Mouse (Mus musculus): ENCODE measurements around the gene Lifr. TPM values are rescaled to one million over a fixed set of nuclear protein-coding genes. Genes with fewer than 3 reads are reported as not detected.

Lifr gene
- polyA plus RNA-seq, 1 experiment from 2014 or later: 24.9 TPM

- WGBS (ENCODE audit: insufficient replicate concordance): 66% methylated on average over 9 of the region's 9 CpGs
- Histone ChIP-seq H3K4me2 (no peak overlapping the region), H3K9ac (no peak overlapping the region), H3K27me3 (replicated peaks) (0 out of 2 replicates have a peak, but pooled peaks cover 4% of the 10 kb centered on the region), H3K36me3 (no peaks in the 10 kb centered on the region), H3K9me3 (replicated peaks) (no peaks in the 10 kb centered on the region), H3K4me1 (no peaks in the 10 kb centered on the region), H3K27ac (no peak overlapping the region), H3K4me3 (no peak overlapping the region)
- no peak for ATAC-seq
These were observed 26.7 kb upstream of the Lifr start for GRCm38 (mm10) chr15:7063521-7064240.

- no peak overlapping the region for H3K27ac ChIP-seq
- H3K4me1 ChIP-seq: no peaks in the 10 kb centered on the region
- no peak overlapping the region for H3K4me2 ChIP-seq
- ATAC-seq: no peak
- H3K4me3 ChIP-seq: no peak overlapping the region
- H3K36me3 ChIP-seq: no peaks in the 10 kb centered on the region
- H3K9me3 ChIP-seq (replicated peaks): no peaks in the 10 kb centered on the region
- H3K27me3 ChIP-seq (replicated peaks): 0 out of 2 replicates have a peak, but pooled peaks cover 4% of the 10 kb centered on the region
- H3K9ac ChIP-seq: no peak overlapping the region
- WGBS (ENCODE audit: insufficient replicate concordance): 66% methylated on average over 14 of the region's 14 CpGs
These were observed 25.4 kb upstream of the Lifr start for GRCm38 (mm10) chr15:7064992-7065523.

- no peak for ATAC-seq
- no peak overlapping the region for H3K27ac ChIP-seq
- no peaks in the 10 kb centered on the region for H3K4me1 ChIP-seq
- H3K9me3 ChIP-seq (replicated peaks): no peaks in the 10 kb centered on the region
- no peak overlapping the region for H3K9ac ChIP-seq
- H3K4me3 ChIP-seq: no peak overlapping the region
- no peak overlapping the region for H3K4me2 ChIP-seq
- no peaks in the 10 kb centered on the region for H3K36me3 ChIP-seq
- 0 out of 2 replicates have a peak, but pooled peaks cover 4% of the 10 kb centered on the region for H3K27me3 ChIP-seq (replicated peaks)
- 65% methylated on average over 5 of the region's 5 CpGs for WGBS (ENCODE audit: insufficient replicate concordance)
These were observed 24.8 kb upstream of the Lifr start for GRCm38 (mm10) chr15:7065624-7066023.

GRCm38 (mm10) chr15:7066752-7067151 lies 23.7 kb upstream of the Lifr start:
- 66% methylated on average over 3 of the region's 3 CpGs for WGBS (ENCODE audit: insufficient replicate concordance)
- H3K9me3 ChIP-seq (replicated peaks): no peaks in the 10 kb centered on the region
- H3K4me2 ChIP-seq: no peak overlapping the region
- H3K9ac ChIP-seq: no peak overlapping the region
- no peak for ATAC-seq
- no peak overlapping the region for H3K4me3 ChIP-seq
- 0 out of 2 replicates have a peak, but pooled peaks cover 4% of the 10 kb centered on the region for H3K27me3 ChIP-seq (replicated peaks)
- peaks cover 4% of the 10 kb centered on the region; the same call in 1 of the 2 replicates for H3K4me1 ChIP-seq
- no peaks in the 10 kb centered on the region for H3K36me3 ChIP-seq
- H3K27ac ChIP-seq: no peak overlapping the region

- Histone ChIP-seq H3K9ac (no peak overlapping the region), H3K27me3 (replicated peaks) (0 out of 2 replicates have a peak, but pooled peaks cover 4% of the 10 kb centered on the region), H3K27ac (no peak overlapping the region), H3K36me3 (no peaks in the 10 kb centered on the region), H3K4me1 (peaks cover 4% of the 10 kb centered on the region; the same call in 1 of the 2 replicates), H3K4me2 (no peak overlapping the region), H3K4me3 (no peak overlapping the region), H3K9me3 (replicated peaks) (no peaks in the 10 kb centered on the region)
- ATAC-seq: no peak
- 73% methylated on average over 7 of the region's 7 CpGs for WGBS (ENCODE audit: insufficient replicate concordance)
These were observed 21.0 kb upstream of the Lifr start for GRCm38 (mm10) chr15:7069374-7069773.

GRCm38 (mm10) chr15:7070199-7070794 lies 20.1 kb upstream of the Lifr start:
- WGBS (ENCODE audit: insufficient replicate concordance): 46% methylated on average over 6 of the region's 6 CpGs
- no peak for ATAC-seq

GRCm38 (mm10) chr15:7073269-7073668 lies 17.1 kb upstream of the Lifr start:
- H3K9ac ChIP-seq: no peak overlapping the region
- H3K27ac ChIP-seq: no peak overlapping the region
- no peak overlapping the region for H3K4me3 ChIP-seq
- no peaks in the 10 kb centered on the region for H3K9me3 ChIP-seq (replicated peaks)
- H3K4me1 ChIP-seq: peaks cover 4% of the 10 kb centered on the region; the same call in 1 of the 2 replicates
- 32% methylated on average over 3 of the region's 3 CpGs for WGBS (ENCODE audit: insufficient replicate concordance)
- no peaks in the 10 kb centered on the region for H3K27me3 ChIP-seq (replicated peaks)
- H3K36me3 ChIP-seq: no peaks in the 10 kb centered on the region
- no peak for ATAC-seq
- H3K4me2 ChIP-seq: no peak overlapping the region

More at GRCm38 (mm10) chr15:7070199-7070794, 20.1 kb upstream of the Lifr start:
- peaks cover 4% of the 10 kb centered on the region; the same call in 1 of the 2 replicates for H3K4me1 ChIP-seq
- H3K4me2 ChIP-seq: no peak overlapping the region
- 0 out of 2 replicates have a peak, but pooled peaks cover 4% of the 10 kb centered on the region for H3K27me3 ChIP-seq (replicated peaks)
- no peak overlapping the region for H3K9ac ChIP-seq
- H3K27ac ChIP-seq: no peak overlapping the region
- no peaks in the 10 kb centered on the region for H3K36me3 ChIP-seq
- no peaks in the 10 kb centered on the region for H3K9me3 ChIP-seq (replicated peaks)
- H3K4me3 ChIP-seq: no peak overlapping the region

- Histone ChIP-seq H3K27ac (no peak overlapping the region), H3K4me2 (no peak overlapping the region), H3K9ac (no peak overlapping the region), H3K9me3 (replicated peaks) (no peaks in the 10 kb centered on the region), H3K36me3 (no peaks in the 10 kb centered on the region), H3K4me1 (peaks cover 4% of the 10 kb centered on the region; the same call in 1 of the 2 replicates), H3K27me3 (replicated peaks) (no peaks in the 10 kb centered on the region), H3K4me3 (no peak overlapping the region)
- 74% methylated on average over 6 of the region's 6 CpGs for WGBS (ENCODE audit: insufficient replicate concordance)
- ATAC-seq: no peak
These were observed 15.2 kb upstream of the Lifr start for GRCm38 (mm10) chr15:7075185-7075584.

GRCm38 (mm10) chr15:7078356-7078755 lies 12.1 kb upstream of the Lifr start:
- Histone ChIP-seq H3K27me3 (replicated peaks) (no peaks in the 10 kb centered on the region), H3K9ac (no peak overlapping the region), H3K27ac (no peak overlapping the region), H3K9me3 (replicated peaks) (no peaks in the 10 kb centered on the region), H3K4me2 (no peak overlapping the region), H3K36me3 (no peaks in the 10 kb centered on the region), H3K4me3 (no peak overlapping the region), H3K4me1 (no peaks in the 10 kb centered on the region)
- no peak for ATAC-seq
- 75% methylated on average over 2 of the region's 2 CpGs for WGBS (ENCODE audit: insufficient replicate concordance)

- no peaks in the 10 kb centered on the region for H3K9me3 ChIP-seq (replicated peaks)
- ATAC-seq: no peak
- peaks cover under 1% of the 10 kb centered on the region; the same call in 1 of the 2 replicates for H3K4me1 ChIP-seq
- H3K36me3 ChIP-seq: no peaks in the 10 kb centered on the region
- H3K4me3 ChIP-seq: no peak overlapping the region
- H3K27me3 ChIP-seq (replicated peaks): no peaks in the 10 kb centered on the region
- H3K27ac ChIP-seq: no peak overlapping the region
- WGBS (ENCODE audit: insufficient replicate concordance): 74% methylated on average over 4 of the region's 4 CpGs
- H3K9ac ChIP-seq: no peak overlapping the region
- no peak overlapping the region for H3K4me2 ChIP-seq
These were observed 10.6 kb upstream of the Lifr start for GRCm38 (mm10) chr15:7079631-7080337.

- Histone ChIP-seq H3K27ac (no peak overlapping the region), H3K4me3 (no peak overlapping the region), H3K4me1 (peaks cover 4% of the 10 kb centered on the region; the same call in 1 of the 2 replicates), H3K4me2 (no peak overlapping the region), H3K36me3 (no peaks in the 10 kb centered on the region), H3K9ac (no peak overlapping the region), H3K9me3 (replicated peaks) (no peaks in the 10 kb centered on the region), H3K27me3 (replicated peaks) (no peaks in the 10 kb centered on the region)
- WGBS (ENCODE audit: insufficient replicate concordance): 66% methylated on average over 14 of the region's 15 CpGs
- ATAC-seq: no peak
These were observed 9.3 kb upstream of the Lifr start for GRCm38 (mm10) chr15:7080916-7081626.
